In genomic region chr5:35903456-35903855, GRCm38 (mm10) we compare ENCODE assay signal across 12 mouse cellular contexts.
"Had no signal": no experiment of that assay in that cellular context is flagged by ENCODE, and none has a peak within 500 bp of the region (broad histone marks: within the 10 kb centered on the region; RNA-seq: fewer than 3 reads in every experiment).

No protein-coding gene starts in this region.

- H3K36me3 ChIP-seq: limb, embryonic 13.5 days; liver, embryonic 15.5 days; midbrain, embryonic 13.5 days; neural tube, embryonic 15.5 days had no signal

- H3K27ac ChIP-seq: limb, embryonic 13.5 days; liver, embryonic 15.5 days; midbrain, embryonic 13.5 days; neural tube, embryonic 15.5 days had no signal

- H3K4me2 ChIP-seq: limb, embryonic 13.5 days; liver, embryonic 11.5 days; liver, embryonic 15.5 days; midbrain, embryonic 13.5 days; neural tube, embryonic 15.5 days had no signal

- H3K27me3 ChIP-seq: limb, embryonic 13.5 days; liver, embryonic 15.5 days; midbrain, embryonic 13.5 days; neural tube, embryonic 15.5 days had no signal

- H3K9ac ChIP-seq: limb, embryonic 13.5 days; liver, embryonic 15.5 days; midbrain, embryonic 13.5 days; neural tube, embryonic 15.5 days had no signal

- H3K9me3 ChIP-seq: limb, embryonic 13.5 days; liver, embryonic 15.5 days; midbrain, embryonic 13.5 days; neural tube, embryonic 15.5 days had no signal

- ATAC-seq: lung, postnatal 0 days; midbrain, embryonic 13.5 days had no signal

- DNase-seq: kidney, postnatal 36 days; lung, adult 2 months; lung, postnatal 36 days; right cerebral cortex, adult 18-20 months; right cerebral cortex, postnatal 25 days; thymus, postnatal 36 days had no signal

- H3K4me3 ChIP-seq: limb, embryonic 13.5 days; liver, embryonic 15.5 days; midbrain, embryonic 13.5 days; neural tube, embryonic 15.5 days had no signal
